Mouse (Mus musculus) mesoderm, embryonic 11.5 days (tissue): Measurements from ENCODE around the gene Gin1.

ENCODE experiments used
- DNase-seq: peaks from one replicate; pipeline ENCODE4 v3.0.0-alpha.2; 2012; ENCODE audit warnings: low read depth, low spot score

The Gin1 gene

GRCm38 (mm10) chr1:97785685-97786393 is 15.9 kb downstream of the Gin1 start:
- DNase-seq = no peak

GRCm38 (mm10) chr1:97787674-97788073 is 17.7 kb downstream of the Gin1 start:
- no peak for DNase-seq

DNA sequence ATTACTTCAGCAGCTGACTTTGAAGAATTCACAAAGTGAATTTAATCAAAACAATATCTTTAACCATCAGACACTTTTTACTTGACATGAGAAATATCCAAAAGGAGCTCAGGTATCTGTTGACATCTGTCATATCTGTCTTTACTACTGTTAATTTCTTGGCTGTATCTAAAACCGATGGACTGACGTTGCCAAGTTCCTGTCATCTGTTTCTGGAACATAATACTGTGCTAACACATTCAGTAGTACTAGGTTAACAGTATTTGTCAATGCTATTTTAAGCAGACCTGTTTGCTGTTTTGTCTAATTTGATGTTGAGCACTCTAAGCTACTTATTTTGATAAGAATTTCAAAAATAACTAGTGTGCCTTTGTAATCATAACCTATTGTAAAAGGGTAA is 18.5 kb downstream of the Gin1 start:
- DNase-seq = no peak

GRCm38 (mm10) chr1:97794110-97794509 is 24.1 kb downstream of the Gin1 start:
- DNase-seq = no peak

GRCm38 (mm10) chr1:97795936-97796335 is 26.0 kb downstream of the Gin1 start:
- no peak for DNase-seq

- DNase-seq = peak; percentile 16
These were observed 32.4 kb downstream of the Gin1 start for GRCm38 (mm10) chr1:97802207-97802902.

DNA sequence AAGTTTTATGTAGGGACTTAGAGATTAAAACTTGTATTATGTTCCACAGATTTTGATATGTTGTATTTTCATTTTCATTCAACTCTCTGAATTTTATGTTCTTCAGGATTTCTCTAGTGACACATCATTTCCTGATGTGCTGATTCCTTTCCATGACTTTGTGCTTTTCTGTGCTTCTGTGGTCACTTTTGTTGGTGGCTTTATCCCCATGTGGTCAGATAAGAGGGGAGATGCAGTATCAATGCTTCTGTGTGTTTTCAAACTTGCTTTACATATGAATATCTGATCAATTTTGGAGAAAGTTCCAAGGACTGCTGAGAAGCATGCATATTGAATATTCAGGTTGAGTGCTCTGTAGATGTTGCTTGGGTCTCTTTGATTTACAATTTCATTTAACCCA is 34.5 kb downstream of the Gin1 start:
- DNase-seq = no peak

- peak; percentile 4 for DNase-seq
These were observed 39.4 kb downstream of the Gin1 start for GRCm38 (mm10) chr1:97809255-97809912.

DNA sequence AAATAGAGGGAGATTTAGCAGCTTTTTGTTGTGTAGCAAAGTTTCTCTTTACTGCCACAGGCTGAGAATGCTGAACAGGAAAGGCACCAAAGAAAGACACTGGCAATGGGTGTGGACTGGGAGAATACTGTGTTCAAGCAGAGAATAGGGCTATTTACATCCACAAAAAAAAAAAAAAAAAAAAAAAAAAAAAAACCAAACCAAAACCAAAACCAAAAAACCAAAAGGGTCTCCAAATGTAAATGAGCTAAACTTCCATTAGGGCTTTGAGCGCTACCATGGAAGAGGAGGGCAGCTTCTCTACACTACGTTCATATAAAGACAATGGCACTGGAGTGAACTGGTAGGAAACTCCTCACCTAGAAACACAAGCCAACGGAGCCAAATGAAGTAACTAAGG is 51.3 kb downstream of the Gin1 start:
- DNase-seq = no peak

DNA sequence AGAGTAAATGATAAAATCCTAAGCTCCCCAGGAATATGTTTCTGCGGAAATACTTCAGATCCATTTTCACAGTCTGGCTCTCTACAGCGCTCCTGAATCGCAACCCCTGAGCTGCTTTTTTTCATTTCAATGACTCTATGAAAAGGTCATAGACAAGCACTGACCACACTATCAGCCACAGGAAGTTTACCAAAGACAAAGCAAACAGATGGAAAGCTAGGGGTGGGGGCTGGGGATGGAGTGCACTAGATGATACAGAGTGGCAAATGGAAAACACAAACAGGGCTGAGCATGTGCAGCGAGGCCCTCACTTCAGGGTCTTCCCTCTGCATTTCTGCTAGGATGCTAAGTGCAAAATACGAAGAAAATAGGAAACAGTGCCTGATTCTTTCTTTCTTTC is 52.2 kb downstream of the Gin1 start:
- DNase-seq = no peak

- DNase-seq = no peak
These were observed 52.9 kb downstream of the Gin1 start for GRCm38 (mm10) chr1:97822904-97823303.

DNA sequence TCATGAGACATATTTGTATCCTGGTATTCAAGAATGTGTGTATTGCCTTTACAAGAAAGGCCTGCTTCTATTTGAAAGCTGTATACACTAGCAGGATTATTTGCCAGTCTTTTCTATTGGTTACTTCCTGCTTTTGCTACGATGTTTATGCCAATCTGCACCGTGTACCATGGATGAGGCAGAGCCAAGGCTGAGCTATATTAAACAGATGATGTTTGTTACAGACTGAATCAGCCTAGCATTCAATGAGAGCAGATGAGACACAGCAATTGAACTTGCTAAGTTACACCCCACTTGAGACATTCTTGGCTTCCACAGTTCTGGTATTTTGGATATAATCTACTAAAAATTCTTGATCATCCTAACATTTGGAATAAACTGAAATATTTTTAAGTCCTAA is 57.6 kb downstream of the Gin1 start:
- no peak for DNase-seq

GRCm38 (mm10) chr1:97828087-97828486 is 58.1 kb downstream of the Gin1 start:
- no peak for DNase-seq

GRCm38 (mm10) chr1:97833466-97834353 is 63.7 kb downstream of the Gin1 start:
- DNase-seq = no peak

DNA sequence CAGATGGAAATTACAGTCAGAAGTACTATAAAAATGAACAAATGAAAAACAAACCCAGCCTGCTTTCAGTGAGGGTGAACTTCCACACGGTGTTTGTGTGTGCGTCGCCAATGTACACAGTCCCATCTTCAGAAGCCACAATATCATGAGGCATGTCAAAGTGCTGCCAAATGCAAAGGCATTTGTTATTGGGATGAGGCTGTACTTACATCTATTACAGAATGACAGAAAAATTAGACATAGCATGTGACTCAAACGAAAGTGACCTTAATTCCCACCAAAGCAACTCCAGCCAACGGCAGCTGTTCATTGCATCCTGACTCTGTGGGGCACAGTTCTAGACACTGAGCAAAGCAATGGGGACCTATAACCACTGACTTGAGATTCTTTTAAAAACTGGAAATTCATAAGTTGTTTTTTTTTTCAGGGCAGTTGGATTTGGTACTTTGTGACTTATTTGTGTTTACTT is 64.4 kb downstream of the Gin1 start:
- no peak for DNase-seq
